Mouse (Mus musculus) embryonic facial prominence, embryonic 12.5 days (tissue): ENCODE results near the gene Acaa1a. TPM values are rescaled to one million over a fixed set of nuclear protein-coding genes. Genes with fewer than 3 reads are reported as not detected.
"Not testable (repeated sequence)": the region's sequence is repeated elsewhere in the genome, so short reads cannot be mapped to it uniquely, and the experiment has no call there.

Experiments used
- ATAC-seq: fragments of 200-750 bp; cut with Nextera tagmentation; 2 replicates; pipeline ENCODE4 v1.8.0; 2017; ENCODE audit not compliant: insufficient number of reproducible peaks, insufficient read depth, low FRiP score, low TSS enrichment
- H3K27ac ChIP-seq: fragments of 300-500 bp; sonication (generic); 2 replicates; pipeline ENCODE4 v1.5.1; 2016; ENCODE audit warnings: mild to moderate bottlenecking
- H3K27me3 ChIP-seq: fragments of 300-500 bp; sonication (generic); 2 replicates; pipeline ENCODE4 v1.6.1; 2016; ENCODE audit warnings: mild to moderate bottlenecking, moderate library complexity
- H3K36me3 ChIP-seq: fragments of 300-500 bp; sonication (generic); 2 replicates; pipeline ENCODE4 v1.6.1; 2016; ENCODE audit warnings: mild to moderate bottlenecking
- H3K4me1 ChIP-seq: fragments of 300-500 bp; sonication (generic); 2 replicates; pipeline ENCODE4 v1.6.1; 2016
- H3K4me2 ChIP-seq: fragments of 300-500 bp; sonication (generic); replicated peaks from 2 replicates; pipeline ENCODE4 v1.6.1; 2016; ENCODE audit warnings: mild to moderate bottlenecking, moderate library complexity
- H3K4me3 ChIP-seq: fragments of 300-500 bp; sonication (generic); 2 replicates; pipeline ENCODE4 v1.5.1; 2016; ENCODE audit warnings: mild to moderate bottlenecking
- H3K9ac ChIP-seq: fragments of 300-500 bp; sonication (generic); 2 replicates; pipeline ENCODE4 v1.6.1; 2016; ENCODE audit warnings: mild to moderate bottlenecking, moderate library complexity
- H3K9me3 ChIP-seq: fragments of 300-500 bp; sonication (generic); 2 replicates; pipeline ENCODE4 v1.6.1; 2016; ENCODE audit warnings: mild to moderate bottlenecking, moderate library complexity
- WGBS: fragments of 180-500 bp; shearing (Covaris S2); methylation state at CpG from one replicate; pipeline ENCODE4 v1.1.7; 2016; 5-methylcytosine and 5-hydroxymethylcytosine counted together
- polyA plus RNA-seq: library from polyadenylated mRNA; unstranded; fragments of >200 nt; fragmentation: Nextera tagmentation; extraction: Ambion mirVana; gene quantifications from 2 replicates; pipeline ENCODE4 v1.2.1, GENCODE M21; 2016

Acaa1a gene
- polyA plus RNA-seq, 1 experiment from 2014 or later = 93.7 TPM

GRCm38 (mm10) chr9:119361416-119361815, 21.9 kb downstream of the Acaa1a start:
- H3K4me1 ChIP-seq = peaks cover 9% of the 10 kb centered on the region; the same call in 1 of the 2 replicates
- no peak overlapping the region for H3K27ac ChIP-seq
- ATAC-seq = no peak
- H3K4me2 ChIP-seq = no peak overlapping the region
- no peaks in the 10 kb centered on the region for H3K27me3 ChIP-seq
- H3K4me3 ChIP-seq = no peak overlapping the region
- no peak overlapping the region for H3K9ac ChIP-seq
- no peaks in the 10 kb centered on the region for H3K36me3 ChIP-seq
- WGBS = 94% methylated on average over 5 of the region's 5 CpGs
- no peaks in the 10 kb centered on the region for H3K9me3 ChIP-seq

- WGBS = 72% methylated on average over 12 of the region's 12 CpGs
- H3K9ac ChIP-seq = no peak overlapping the region
- H3K27me3 ChIP-seq = no peaks in the 10 kb centered on the region
- no peak overlapping the region for H3K4me3 ChIP-seq
- no peak overlapping the region for H3K4me2 ChIP-seq
- peaks cover 9% of the 10 kb centered on the region; the same call in 1 of the 2 replicates for H3K4me1 ChIP-seq
- H3K9me3 ChIP-seq = no peaks in the 10 kb centered on the region
- no peak for ATAC-seq
- H3K27ac ChIP-seq = no peak overlapping the region
- H3K36me3 ChIP-seq = peaks cover 5% of the 10 kb centered on the region
These were observed 23.8 kb downstream of the Acaa1a start for GRCm38 (mm10) chr9:119363229-119363628.

- no peak for ATAC-seq
- Histone ChIP-seq H3K9me3 (no peaks in the 10 kb centered on the region), H3K36me3 (peaks cover 6% of the 10 kb centered on the region), H3K27ac (no peak within 1 kb of the TSS), H3K9ac (no peak within 1 kb of the TSS), H3K4me3 (no peak within 1 kb of the TSS), H3K27me3 (no peaks in the 10 kb centered on the region), H3K4me2 (no peak within 1 kb of the TSS), H3K4me1 (peaks cover 9% of the 10 kb centered on the region; the same call in 1 of the 2 replicates)
- WGBS = 85% methylated on average over 7 of the region's 7 CpGs
These were observed 25.8 kb downstream of the Acaa1a start, which contains the start of gene Slc22a14 for GRCm38 (mm10) chr9:119365284-119365683. TSS of gene Slc22a14 (minus strand) at chr9:119365553.

GRCm38 (mm10) chr9:119368367-119368766, 28.9 kb downstream of the Acaa1a start:
- no peak overlapping the region for H3K4me3 ChIP-seq
- H3K36me3 ChIP-seq = peaks cover 6% of the 10 kb centered on the region
- H3K9me3 ChIP-seq = no peaks in the 10 kb centered on the region
- no peak overlapping the region for H3K27ac ChIP-seq
- no peaks in the 10 kb centered on the region for H3K27me3 ChIP-seq
- no peak for ATAC-seq
- WGBS = 88% methylated on average over 3 of the region's 3 CpGs
- H3K4me1 ChIP-seq = peaks cover 5% of the 10 kb centered on the region; the same call in 1 of the 2 replicates
- H3K4me2 ChIP-seq = no peak overlapping the region
- H3K9ac ChIP-seq = no peak overlapping the region

- not testable (repeated sequence) for H3K27ac ChIP-seq, H3K9ac ChIP-seq, ATAC-seq, H3K36me3 ChIP-seq, H3K4me1 ChIP-seq, H3K4me2 ChIP-seq, H3K4me3 ChIP-seq, H3K9me3 ChIP-seq, H3K27me3 ChIP-seq
- 72% methylated on average over 4 of the region's 4 CpGs for WGBS
These were observed 31.3 kb downstream of the Acaa1a start for GRCm38 (mm10) chr9:119370770-119371169.

GRCm38 (mm10) chr9:119371251-119371650, 31.8 kb downstream of the Acaa1a start:
- H3K9ac ChIP-seq = no peak overlapping the region
- no peak overlapping the region for H3K4me2 ChIP-seq
- no peaks in the 10 kb centered on the region for H3K9me3 ChIP-seq
- H3K27me3 ChIP-seq = no peaks in the 10 kb centered on the region
- ATAC-seq = no peak
- WGBS = 38% methylated on average over 4 of the region's 4 CpGs
- H3K27ac ChIP-seq = no peak overlapping the region
- no peak overlapping the region for H3K4me3 ChIP-seq
- H3K36me3 ChIP-seq = peaks cover 6% of the 10 kb centered on the region
- peaks cover 3% of the 10 kb centered on the region; the same call in 1 of the 2 replicates for H3K4me1 ChIP-seq

- ATAC-seq = peak; percentile 15; the same call in 1 of the 2 replicates
- Histone ChIP-seq H3K4me3 (no peak overlapping the region), H3K4me2 (no peak overlapping the region), H3K9me3 (no peaks in the 10 kb centered on the region), H3K36me3 (peaks cover 3% of the 10 kb centered on the region), H3K27me3 (no peaks in the 10 kb centered on the region), H3K27ac (no peak overlapping the region), H3K9ac (no peak overlapping the region), H3K4me1 (peaks cover 3% of the 10 kb centered on the region; the same call in 1 of the 2 replicates)
- 56% methylated on average over 3 of the region's 3 CpGs for WGBS
These were observed 35.5 kb downstream of the Acaa1a start for GRCm38 (mm10) chr9:119375008-119375407.

GRCm38 (mm10) chr9:119375556-119375955, 36.1 kb downstream of the Acaa1a start:
- no peak overlapping the region for H3K9ac ChIP-seq
- 31% methylated on average over 6 of the region's 6 CpGs for WGBS
- H3K9me3 ChIP-seq = no peaks in the 10 kb centered on the region
- H3K27ac ChIP-seq = no peak overlapping the region
- no peak for ATAC-seq
- H3K4me1 ChIP-seq = peaks cover 3% of the 10 kb centered on the region; the same call in 1 of the 2 replicates
- H3K4me3 ChIP-seq = no peak overlapping the region
- peaks cover 5% of the 10 kb centered on the region for H3K36me3 ChIP-seq
- H3K4me2 ChIP-seq = no peak overlapping the region
- H3K27me3 ChIP-seq = no peaks in the 10 kb centered on the region

GRCm38 (mm10) chr9:119378231-119378630, 38.8 kb downstream of the Acaa1a start:
- ATAC-seq = no peak
- Histone ChIP-seq H3K36me3 (peaks cover 13% of the 10 kb centered on the region), H3K27ac (no peak overlapping the region), H3K9me3 (no peaks in the 10 kb centered on the region), H3K4me3 (no peak overlapping the region), H3K27me3 (no peaks in the 10 kb centered on the region), H3K9ac (no peak overlapping the region), H3K4me1 (peaks cover 3% of the 10 kb centered on the region; the same call in 1 of the 2 replicates), H3K4me2 (no peak overlapping the region)
- WGBS = 85% methylated on average over 4 of the region's 4 CpGs

GRCm38 (mm10) chr9:119382603-119383002, 43.1 kb downstream of the Acaa1a start:
- 63% methylated on average over 6 of the region's 6 CpGs for WGBS
- ATAC-seq = no peak
- H3K36me3 ChIP-seq = peaks cover 16% of the 10 kb centered on the region

GRCm38 (mm10) chr9:119388956-119389355, 49.5 kb downstream of the Acaa1a start:
- H3K27ac ChIP-seq = no peak overlapping the region
- H3K27me3 ChIP-seq = no peaks in the 10 kb centered on the region
- H3K4me2 ChIP-seq = no peak overlapping the region
- peaks cover 3% of the 10 kb centered on the region; the same call in 1 of the 2 replicates for H3K36me3 ChIP-seq
- no peak overlapping the region for H3K4me3 ChIP-seq
- no peaks in the 10 kb centered on the region for H3K9me3 ChIP-seq
- H3K4me1 ChIP-seq = no peaks in the 10 kb centered on the region
- 52% methylated on average over 5 of the region's 5 CpGs for WGBS
- H3K9ac ChIP-seq = no peak overlapping the region
- no peak for ATAC-seq

More at GRCm38 (mm10) chr9:119382603-119383002, 43.1 kb downstream of the Acaa1a start:
- Histone ChIP-seq H3K9me3 (no peaks in the 10 kb centered on the region), H3K4me2 (no peak overlapping the region), H3K27ac (no peak overlapping the region), H3K4me1 (no peaks in the 10 kb centered on the region), H3K4me3 (no peak overlapping the region), H3K9ac (no peak overlapping the region), H3K27me3 (no peaks in the 10 kb centered on the region)

- H3K4me3 ChIP-seq = no peak overlapping the region
- WGBS = 88% methylated on average over 2 of the region's 2 CpGs
- no peaks in the 10 kb centered on the region for H3K27me3 ChIP-seq
- no peaks in the 10 kb centered on the region for H3K4me1 ChIP-seq
- H3K27ac ChIP-seq = no peak overlapping the region
- no peak overlapping the region for H3K4me2 ChIP-seq
- no peak for ATAC-seq
- H3K9me3 ChIP-seq = no peaks in the 10 kb centered on the region
- no peak overlapping the region for H3K9ac ChIP-seq
- H3K36me3 ChIP-seq = peaks cover 3% of the 10 kb centered on the region; the same call in 1 of the 2 replicates
These were observed 50.7 kb downstream of the Acaa1a start for GRCm38 (mm10) chr9:119390214-119390613.
